Mouse (Mus musculus): ENCODE results near the gene Ism2.

DNA sequence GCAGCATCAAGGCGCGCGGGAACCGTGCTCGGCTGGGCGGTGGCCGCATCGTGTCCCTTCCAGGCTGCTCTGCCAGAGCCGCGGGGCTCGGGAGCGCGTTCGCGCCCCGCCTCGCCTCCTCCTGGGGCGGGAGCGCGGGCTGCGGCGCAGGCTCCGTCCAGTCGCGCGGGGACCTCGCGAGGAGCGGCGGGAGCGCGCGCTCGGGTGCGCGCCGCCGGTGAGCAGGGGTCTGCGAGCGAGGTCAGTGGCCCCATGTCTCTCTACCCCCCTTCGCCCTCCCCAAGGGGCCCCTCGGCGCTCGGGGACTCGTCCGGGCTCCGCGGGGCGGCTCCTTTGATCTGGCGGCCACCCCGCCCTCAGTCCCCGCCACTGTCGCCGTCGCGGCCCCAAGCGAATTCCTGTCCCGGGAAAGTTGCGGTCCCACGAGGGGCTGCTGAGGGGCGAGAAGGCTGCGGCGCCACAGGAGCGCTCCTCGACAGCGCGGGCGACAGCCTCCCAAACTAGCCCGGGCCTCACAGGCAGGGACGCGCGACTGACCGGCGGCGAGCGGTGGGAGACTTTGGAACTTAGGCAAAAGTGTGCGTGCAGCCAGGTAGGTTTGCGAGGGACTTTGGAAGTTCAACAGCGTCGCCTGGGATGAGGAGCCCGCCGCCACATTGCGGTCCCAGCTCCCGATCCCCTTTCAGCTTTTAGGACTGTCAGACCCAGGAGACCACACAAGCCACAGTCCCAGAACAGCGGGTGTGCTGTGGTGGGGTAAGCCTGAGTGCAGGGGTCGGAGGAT is at the start of gene Ism2:
- TF ChIP-seq CTCF (IDR thresholded peaks at IDR 0.05; ENCODE audit: low read depth), result no peak
- TF ChIP-seq EP300 (optimal IDR thresholded peaks at IDR 0.05), result no peak
